Mouse (Mus musculus) thymus, adult 2 months (tissue): ENCODE measurements around the gene Ang6. TPM values are rescaled to one million over a fixed set of nuclear protein-coding genes. Genes with fewer than 3 reads are reported as not detected.
"Not testable (repeated sequence)": the region's sequence is repeated elsewhere in the genome, so short reads cannot be mapped to it uniquely, and the experiment has no call there.

Experiments
- DNase-seq: peaks from one replicate; pipeline ENCODE4 v3.0.0; 2021
- H3K27ac ChIP-seq: fragments of 200-500 bp; 2 replicates; pipeline ENCODE4 v1.5.1; 2012; ENCODE audit warnings: low read length, control low read depth; ENCODE audit not compliant: control insufficient read depth, insufficient read depth
- H3K27me3 ChIP-seq: fragments of 200-500 bp; 2 replicates; pipeline ENCODE4 v1.6.1; 2012; ENCODE audit warnings: mild to moderate bottlenecking, low read length, moderate library complexity, mixed read lengths; ENCODE audit not compliant: control insufficient read depth, insufficient read depth
- H3K36me3 ChIP-seq: fragments of 200-500 bp; 2 replicates; pipeline ENCODE4 v1.6.1; 2012; ENCODE audit warnings: mild to moderate bottlenecking, low read length, moderate library complexity; ENCODE audit not compliant: control insufficient read depth, insufficient read depth
- H3K4me1 ChIP-seq: fragments of 200-500 bp; replicated peaks from 2 replicates; pipeline ENCODE4 v1.6.1; 2012; ENCODE audit warnings: low read length; ENCODE audit not compliant: control insufficient read depth, insufficient read depth
- H3K4me3 ChIP-seq: fragments of 200-500 bp; 2 replicates; pipeline ENCODE4 v1.5.1; 2012; ENCODE audit warnings: mild to moderate bottlenecking, low read length, control low read depth, moderate library complexity; ENCODE audit not compliant: control insufficient read depth, insufficient read depth
- CTCF ChIP-seq: fragments of 200-500 bp; IDR thresholded peaks from 2 replicates; pipeline ENCODE4 v1.5.1; 2012; ENCODE audit warnings: mild to moderate bottlenecking, control low read depth, low read length, moderate library complexity, borderline replicate concordance; ENCODE audit not compliant: control insufficient read depth, poor library complexity, insufficient read depth; ENCODE audit errors: extremely low read depth
- POLR2A ChIP-seq: fragments of 200-500 bp; IDR thresholded peaks from 2 replicates; pipeline ENCODE4 v1.6.1; 2012; ENCODE audit warnings: mild to moderate bottlenecking, low read length, control low read depth, moderate library complexity; ENCODE audit not compliant: control insufficient read depth, poor library complexity, insufficient read depth; ENCODE audit errors: extremely low read depth
- WGBS: fragments of 180-500 bp; shearing (Covaris S2); methylation state at CpG from one replicate; pipeline ENCODE4 v1.1.7; 2018; 5-methylcytosine and 5-hydroxymethylcytosine counted together
- polyA plus RNA-seq: library from polyadenylated mRNA; depleted of rRNA; stranded (reverse); fragments of >200 nt; gene quantifications from 2 replicates; pipeline ENCODE4 v1.2.3, GENCODE M21; 2012; rRNA removed

The Ang6 gene
- polyA plus RNA-seq, 1 experiment = not detected

DNA sequence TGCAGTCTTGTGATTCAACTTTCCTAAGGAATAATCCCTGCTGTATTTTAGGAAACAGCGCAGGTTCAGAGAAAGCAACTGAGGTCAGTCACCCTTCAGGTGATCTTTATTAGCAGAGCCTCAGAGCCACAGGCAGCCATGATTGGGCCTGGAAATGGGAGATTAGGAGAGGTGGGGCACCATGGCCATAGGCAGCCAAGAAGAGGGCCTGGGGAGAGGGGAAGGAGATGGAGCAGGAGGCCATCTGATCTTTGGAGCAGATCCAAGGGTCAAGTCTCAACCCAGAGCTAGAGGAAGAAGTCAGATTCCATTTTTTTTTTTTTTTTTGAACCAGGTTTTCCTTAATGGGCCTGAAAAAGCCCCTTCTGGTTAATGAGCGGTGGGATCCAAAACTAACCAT lies 15.9 kb downstream of the Ang6 start:
- no peaks in the 10 kb centered on the region for H3K36me3 ChIP-seq
- H3K27me3 ChIP-seq = no peaks in the 10 kb centered on the region
- TF ChIP-seq CTCF (no peak), POLR2A (no peak)
- no peak for DNase-seq
- no peak overlapping the region for H3K4me3 ChIP-seq
- H3K4me1 ChIP-seq = no peaks in the 10 kb centered on the region
- H3K27ac ChIP-seq = no peak overlapping the region
- 88% methylated on average over 2 of the region's 2 CpGs for WGBS

DNA sequence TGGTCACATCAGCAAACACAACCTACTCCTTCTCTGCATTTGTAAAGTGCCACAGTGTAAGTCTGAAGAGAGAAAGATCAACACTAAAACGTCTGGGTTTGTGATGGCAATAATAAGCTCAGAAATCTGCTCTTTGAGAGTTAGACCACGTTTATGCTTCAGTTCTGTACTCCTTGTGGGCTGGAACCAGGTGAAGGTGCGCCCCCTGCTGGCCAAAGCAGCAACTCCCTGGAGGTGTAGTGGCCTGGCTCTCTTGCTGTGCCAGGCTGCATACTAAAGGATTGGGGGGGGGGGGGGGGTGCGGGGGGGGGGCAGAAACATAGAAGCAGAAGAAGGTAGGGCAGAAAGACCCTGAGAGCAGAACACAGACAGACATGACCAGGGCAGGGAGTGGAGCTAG lies 18.2 kb downstream of the Ang6 start:
- TF ChIP-seq POLR2A (no peak), CTCF (peak; percentile 75)
- DNase-seq = peak; percentile 31
- Histone ChIP-seq H3K36me3 (no peaks in the 10 kb centered on the region), H3K4me3 (no peak overlapping the region), H3K4me1 (no peaks in the 10 kb centered on the region), H3K27me3 (no peaks in the 10 kb centered on the region), H3K27ac (no peak overlapping the region)
- 2% methylated on average over 3 of the region's 4 CpGs for WGBS

DNA sequence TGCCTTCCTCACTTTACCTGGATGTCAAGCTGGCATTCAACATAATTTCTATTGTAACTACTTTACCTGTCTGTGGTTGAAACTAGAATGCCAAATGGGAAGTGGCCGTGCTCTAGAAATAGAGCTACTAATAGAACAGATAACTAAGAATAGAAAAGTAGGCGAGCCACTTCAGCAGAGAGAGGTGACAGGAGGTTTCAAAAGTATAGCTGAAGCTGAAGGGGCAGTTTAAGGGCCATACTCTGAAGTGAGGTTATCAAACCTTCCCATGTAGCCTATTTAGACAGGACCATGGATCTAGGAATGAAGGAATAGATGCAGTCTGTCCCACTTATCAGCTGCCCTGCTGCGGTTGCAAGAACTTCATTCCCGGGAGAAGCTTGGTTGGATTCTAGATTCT lies 18.6 kb downstream of the Ang6 start:
- H3K36me3 ChIP-seq = no peaks in the 10 kb centered on the region
- TF ChIP-seq CTCF (no peak), POLR2A (no peak)
- H3K4me3 ChIP-seq = no peak overlapping the region
- no peaks in the 10 kb centered on the region for H3K27me3 ChIP-seq
- no peak overlapping the region for H3K27ac ChIP-seq
- no peaks in the 10 kb centered on the region for H3K4me1 ChIP-seq
- 68% methylated on average over 4 of the region's 4 CpGs for WGBS
- DNase-seq = no peak

DNA sequence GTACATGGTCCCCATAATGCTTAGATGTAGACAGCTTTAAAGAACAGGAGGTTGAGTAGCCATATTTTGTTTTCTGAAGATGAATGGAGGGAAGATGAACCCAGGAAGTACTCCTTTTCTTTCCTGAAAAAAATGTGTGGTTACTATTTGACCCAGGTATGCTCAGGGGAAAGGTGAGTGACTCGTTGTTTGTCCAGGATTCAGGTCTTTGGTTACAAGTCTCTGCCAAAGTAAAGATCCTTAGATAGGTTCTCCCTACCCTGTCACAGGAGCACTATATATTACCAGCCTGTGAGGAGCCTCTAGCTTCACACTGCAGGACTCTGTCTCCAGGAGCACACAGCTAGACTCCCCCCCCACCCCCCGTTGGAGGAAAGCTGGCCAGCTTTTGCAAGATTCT lies 45.3 kb downstream of the Ang6 start, which contains the start of gene Ang5:
TSS of gene Ang5 (plus strand) at position 301 of the 400 bp plus-strand sequence.
- WGBS = no CpG with 5 or more reads among the region's 2 CpGs
- H3K36me3 ChIP-seq, H3K4me1 ChIP-seq, DNase-seq, H3K27me3 ChIP-seq, H3K27ac ChIP-seq, H3K4me3 ChIP-seq: not testable (repeated sequence)

DNA sequence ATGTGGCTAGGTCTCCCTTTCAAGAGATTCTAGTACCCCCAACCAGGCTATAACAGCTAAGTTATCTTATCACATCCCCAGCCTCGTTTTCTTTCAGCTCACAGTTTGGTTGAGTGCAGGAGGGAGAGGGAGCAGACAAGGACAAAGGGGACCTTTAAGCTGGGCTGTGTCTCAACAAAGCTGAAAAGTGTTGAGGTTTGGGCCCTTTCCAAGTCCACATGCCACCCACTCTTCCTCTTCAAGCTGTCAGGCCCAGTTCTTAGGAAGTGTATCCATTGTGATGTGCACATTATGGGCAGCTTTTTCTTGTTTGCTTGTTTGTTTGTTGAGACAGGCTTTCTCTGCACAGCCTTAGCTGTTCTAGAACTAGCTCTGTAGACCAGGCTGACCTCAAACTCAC lies 47.0 kb downstream of the Ang6 start:
- not testable (repeated sequence) for H3K27me3 ChIP-seq, DNase-seq, H3K4me3 ChIP-seq, H3K4me1 ChIP-seq, H3K36me3 ChIP-seq, H3K27ac ChIP-seq
- WGBS = no CpG with 5 or more reads among the region's 1 CpGs

DNA sequence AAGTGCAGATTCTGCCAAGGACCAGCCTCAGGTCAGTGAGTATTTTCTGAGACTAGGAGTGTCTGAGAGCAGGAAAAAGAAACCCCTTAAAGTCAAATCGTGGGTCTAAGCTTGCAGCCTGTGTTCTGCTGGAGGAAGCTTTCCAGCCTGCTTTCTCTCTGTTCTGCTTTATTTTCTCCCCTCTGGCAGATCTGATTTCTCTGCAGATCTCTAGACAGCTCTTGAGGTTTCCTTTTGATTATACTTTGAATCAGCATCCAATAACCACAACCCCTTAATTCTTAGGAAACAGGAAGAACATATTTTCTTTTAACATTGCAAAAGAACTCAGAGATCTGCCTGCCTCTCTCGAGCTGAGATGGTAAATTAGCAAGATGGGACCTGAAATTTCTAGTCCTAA lies 48.7 kb downstream of the Ang6 start:
- not testable (repeated sequence) for H3K27ac ChIP-seq, H3K4me3 ChIP-seq, H3K36me3 ChIP-seq, H3K27me3 ChIP-seq, H3K4me1 ChIP-seq, DNase-seq
- 0% methylated on average over 2 of the region's 2 CpGs for WGBS

Other genes starting within 250 kb of the Ang6 start
- not detected in 2 replicates for gene Gm8180, start 217.5 kb downstream of the Ang6 start, polyA plus RNA-seq
- gene Ear1, start 126.8 kb downstream of the Ang6 start, polyA plus RNA-seq = 1.6 and 5.0 TPM in 2 replicates
- not detected in 2 replicates for gene Ear10, start 78.7 kb downstream of the Ang6 start, polyA plus RNA-seq
- 9.7 and 19.9 TPM in 2 replicates for gene Gm8113, start 76.9 kb downstream of the Ang6 start, polyA plus RNA-seq
- gene Ang5, start 45.2 kb downstream of the Ang6 start, polyA plus RNA-seq = not detected in 2 replicates
- gene Ear2, start 100.4 kb upstream of the Ang6 start, polyA plus RNA-seq = 47.1 and 61.4 TPM in 2 replicates
- gene Gm3327, start 121.6 kb upstream of the Ang6 start, polyA plus RNA-seq = not detected in 2 replicates
- gene Gm8212, start 195.4 kb upstream of the Ang6 start, polyA plus RNA-seq = not detected in 2 replicates
- not detected in 2 replicates for gene 4930503E14Rik, start 211.0 kb upstream of the Ang6 start, polyA plus RNA-seq